Mouse (Mus musculus) retina, adult 2 months (tissue): Measurements from ENCODE around the gene Itih5.
A peak's percentile ranks its signal among the peaks of the same experiment; 100 is the strongest.

Experiments used
- DNase-seq: peaks from one replicate; pipeline ENCODE4 v3.0.0-alpha.2; 2012; ENCODE audit warnings: low read depth, low spot score

Itih5 gene

GRCm38 (mm10) chr2:10153201-10154075, at the start of gene Itih5:
Gene Itih5 (plus strand): TSS chr2:10153571.
- DNase-seq, result no peak

- no peak for DNase-seq
Observed at GRCm38 (mm10) chr2:10108535-10109189, 44.7 kb upstream of the Itih5 start.

GRCm38 (mm10) chr2:10118751-10119150, 34.6 kb upstream of the Itih5 start:
- DNase-seq, result no peak

GRCm38 (mm10) chr2:10119276-10119675, 34.1 kb upstream of the Itih5 start:
- DNase-seq, result no peak

GRCm38 (mm10) chr2:10121826-10122225, 31.5 kb upstream of the Itih5 start:
- DNase-seq, result no peak

GRCm38 (mm10) chr2:10126122-10126521, 27.2 kb upstream of the Itih5 start:
- no peak for DNase-seq

GRCm38 (mm10) chr2:10127471-10127870, 25.9 kb upstream of the Itih5 start:
- no peak for DNase-seq

GRCm38 (mm10) chr2:10128571-10128970, 24.8 kb upstream of the Itih5 start:
- no peak for DNase-seq

- no peak for DNase-seq
Observed at GRCm38 (mm10) chr2:10130341-10130990, 22.9 kb upstream of the Itih5 start.

- no peak for DNase-seq
Observed at GRCm38 (mm10) chr2:10131296-10131695, 22.1 kb upstream of the Itih5 start, which contains the start of gene Itih2. Gene Itih2 (minus strand): TSS chr2:10131396.

- no peak for DNase-seq
Observed at GRCm38 (mm10) chr2:10132128-10132527, 21.2 kb upstream of the Itih5 start.

GRCm38 (mm10) chr2:10133941-10134340, 19.4 kb upstream of the Itih5 start:
- DNase-seq, result no peak

- no peak for DNase-seq
Observed at GRCm38 (mm10) chr2:10137320-10137719, 16.1 kb upstream of the Itih5 start.

- no peak for DNase-seq
Observed at GRCm38 (mm10) chr2:10140456-10140855, 12.9 kb upstream of the Itih5 start.

GRCm38 (mm10) chr2:10142472-10143454, 10.6 kb upstream of the Itih5 start:
- peak; percentile 30 for DNase-seq

GRCm38 (mm10) chr2:10145514-10145913, 7.9 kb upstream of the Itih5 start:
- DNase-seq, result no peak

- DNase-seq, result no peak
Observed at GRCm38 (mm10) chr2:10147176-10147575, 6.2 kb upstream of the Itih5 start.

GRCm38 (mm10) chr2:10152590-10152989, 781 bp upstream of the Itih5 start:
- DNase-seq, result no peak

GRCm38 (mm10) chr2:10157184-10157583, 3.8 kb downstream of the Itih5 start:
- DNase-seq, result no peak

GRCm38 (mm10) chr2:10162011-10162410, 8.6 kb downstream of the Itih5 start:
- DNase-seq, result no peak

- no peak for DNase-seq
Observed at GRCm38 (mm10) chr2:10166635-10167034, 13.3 kb downstream of the Itih5 start.
